22 mouse cellular contexts compared by ENCODE assay signal in the genomic region with DNA sequence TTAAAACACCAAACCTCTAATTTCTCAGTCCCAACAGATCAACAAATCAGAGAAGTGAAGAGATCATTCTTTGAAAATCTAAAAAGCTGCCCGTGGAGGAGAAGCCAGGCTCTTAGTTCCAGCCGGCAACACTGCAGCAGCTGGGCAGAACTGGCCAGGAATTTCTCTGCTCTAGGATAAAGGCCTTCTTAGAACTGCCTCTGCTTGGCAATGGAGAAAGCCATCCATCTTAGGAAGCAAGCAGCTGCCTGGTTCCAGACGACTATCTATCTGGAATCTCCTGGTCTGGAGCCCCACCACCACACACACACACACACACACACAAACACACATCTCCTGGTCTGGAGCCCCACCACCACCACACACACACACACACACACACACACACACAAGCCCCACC. TPM values are rescaled to one million over a fixed set of nuclear protein-coding genes. Genes with fewer than 3 reads are reported as not detected.
DNase-seq lines count a peak whose midpoint lies in the region; ATAC-seq and TF ChIP-seq lines count a peak whose summit lies in the region.
"Had no signal": no experiment of that assay in that cellular context is flagged by ENCODE, and none has a peak within 500 bp of the region (broad histone marks: within the 10 kb centered on the region; RNA-seq: fewer than 3 reads in every experiment).

No protein-coding gene starts in this region.

- no peak for TF ChIP-seq CTCF in lung, postnatal 0 days (IDR thresholded peaks at IDR 0.05)
- TF ChIP-seq CTCF in intestine, postnatal 0 days (IDR thresholded peaks at IDR 0.05; ENCODE audit: low read depth) = no peak

- H3K36me3 ChIP-seq in heart, embryonic 10.5 days = peaks cover 6% of the 10 kb centered on the region
- H3K36me3 ChIP-seq in lung, postnatal 0 days (ENCODE audit: insufficient read depth, low read length) = no peaks in the 10 kb centered on the region
- peaks cover 7% of the 10 kb centered on the region for H3K36me3 ChIP-seq in limb, embryonic 10.5 days
- H3K36me3 ChIP-seq in intestine, postnatal 0 days (ENCODE audit: control insufficient read depth, insufficient read depth) = no peaks in the 10 kb centered on the region
- H3K36me3 ChIP-seq: embryonic facial prominence, embryonic 12.5 days; intestine, embryonic 15.5 days had no signal

- 26% methylated on average over 3 of the region's 3 CpGs for WGBS in heart, embryonic 10.5 days
- WGBS in lung, postnatal 0 days = 39% methylated on average over 3 of the region's 3 CpGs
- 16% methylated on average over 3 of the region's 3 CpGs for WGBS in limb, embryonic 10.5 days
- 51% methylated on average over 3 of the region's 3 CpGs for WGBS in intestine, postnatal 0 days

- peak overlapping the region; percentile 75 for H3K27ac ChIP-seq in heart, embryonic 10.5 days
- H3K27ac ChIP-seq in lung, postnatal 0 days (ENCODE audit: low read length) = no peak overlapping the region
- H3K27ac ChIP-seq in limb, embryonic 10.5 days = peak overlapping the region; percentile 82
- no peak overlapping the region for H3K27ac ChIP-seq in intestine, postnatal 0 days (ENCODE audit: low read depth, low read length)
- H3K27ac ChIP-seq: intestine, embryonic 15.5 days; layer of hippocampus, adult 2 months had no signal

- no peak overlapping the region for H3K4me3 ChIP-seq in heart, embryonic 10.5 days
- H3K4me3 ChIP-seq in lung, postnatal 0 days (ENCODE audit: low read depth, low read length) = no peak overlapping the region
- no peak overlapping the region for H3K4me3 ChIP-seq in limb, embryonic 10.5 days
- no peak overlapping the region for H3K4me3 ChIP-seq in intestine, postnatal 0 days (ENCODE audit: low read depth, low read length)
- H3K4me3 ChIP-seq: embryonic facial prominence, embryonic 12.5 days; erythroblast, embryonic 14.5 days; intestine, embryonic 15.5 days; layer of hippocampus, adult 2 months had no signal

- H3K9me3 ChIP-seq in heart, embryonic 10.5 days = no peaks in the 10 kb centered on the region
- no peaks in the 10 kb centered on the region for H3K9me3 ChIP-seq in lung, postnatal 0 days (ENCODE audit: low read length)
- H3K9me3 ChIP-seq in limb, embryonic 10.5 days (replicated peaks) = no peaks in the 10 kb centered on the region
- no peaks in the 10 kb centered on the region for H3K9me3 ChIP-seq in intestine, postnatal 0 days (ENCODE audit: control insufficient read depth)
- H3K9me3 ChIP-seq: embryonic facial prominence, embryonic 12.5 days; intestine, embryonic 15.5 days had no signal

- TF ChIP-seq EP300 in lung, postnatal 0 days (IDR thresholded peaks at IDR 0.05) = no peak

- H3K4me1 ChIP-seq in heart, embryonic 10.5 days = peaks cover 96% of the 10 kb centered on the region
- H3K4me1 ChIP-seq in lung, postnatal 0 days (ENCODE audit: insufficient read depth, low read depth, low read length) = peaks cover 12% of the 10 kb centered on the region; the same call in 1 of the 2 replicates
- H3K4me1 ChIP-seq in limb, embryonic 10.5 days = peaks cover 95% of the 10 kb centered on the region
- H3K4me1 ChIP-seq in intestine, postnatal 0 days (replicated peaks; ENCODE audit: control insufficient read depth, insufficient read depth, low read length) = peaks cover 9% of the 10 kb centered on the region; the same call in 1 of the 2 replicates

- H3K27me3 ChIP-seq in heart, embryonic 10.5 days (ENCODE audit: insufficient read depth, poor library complexity, severe bottlenecking) = no peaks in the 10 kb centered on the region
- no peaks in the 10 kb centered on the region for H3K27me3 ChIP-seq in lung, postnatal 0 days (replicated peaks; ENCODE audit: insufficient read depth, low read length)
- H3K27me3 ChIP-seq in limb, embryonic 10.5 days (ENCODE audit: low read depth, poor library complexity, severe bottlenecking) = no peaks in the 10 kb centered on the region
- H3K27me3 ChIP-seq in intestine, postnatal 0 days (replicated peaks; ENCODE audit: control insufficient read depth, insufficient read depth, low read length) = no peaks in the 10 kb centered on the region
- H3K27me3 ChIP-seq: embryonic facial prominence, embryonic 12.5 days; intestine, embryonic 15.5 days had no signal

- no peak for ATAC-seq in lung, postnatal 0 days
- no peak for ATAC-seq in intestine, postnatal 0 days
- ATAC-seq in monocyte, adult 5-6 weeks (replicated peaks; ENCODE audit: insufficient number of reproducible peaks, low FRiP score, low TSS enrichment, poor library complexity, severe bottlenecking) = no peak
- ATAC-seq: forebrain, postnatal 0 days; intestine, embryonic 15.5 days; liver, postnatal 0 days; midbrain, embryonic 16.5 days had no signal

- no peak overlapping the region for H3K9ac ChIP-seq in lung, postnatal 0 days (replicated peaks; ENCODE audit: low read depth)
- no peak overlapping the region for H3K9ac ChIP-seq in intestine, postnatal 0 days (ENCODE audit: low read depth, low read length)
- H3K9ac ChIP-seq: embryonic facial prominence, embryonic 12.5 days; forebrain, postnatal 0 days; intestine, embryonic 15.5 days; liver, postnatal 0 days had no signal

- H3K4me2 ChIP-seq in lung, postnatal 0 days (replicated peaks; ENCODE audit: low read depth, low read length) = no peak overlapping the region
- H3K4me2 ChIP-seq in intestine, postnatal 0 days (replicated peaks; ENCODE audit: low read depth) = no peak overlapping the region
- H3K4me2 ChIP-seq: embryonic facial prominence, embryonic 12.5 days; intestine, embryonic 15.5 days had no signal

- DNase-seq in heart, embryonic 10.5 days (ENCODE audit: low spot score) = no peak
- no peak for DNase-seq in heart, adult 18-20 months
- peak; percentile 17 for DNase-seq in lung, postnatal 0 days (ENCODE audit: low spot score)
- no peak for DNase-seq in lung, adult 18-20 months
- peak; percentile 41 for DNase-seq in embryo, embryonic 9.5 days (ENCODE audit: extremely low spot score)
- DNase-seq in limb, embryonic 10.5 days (ENCODE audit: low spot score) = no peak
- DNase-seq: adrenal gland, adult 2 months; cerebellum, postnatal 14 days; forebrain, postnatal 0 days; heart, postnatal 4 days; kidney, postnatal 14 days; liver, postnatal 0 days; right cerebral cortex, postnatal 14 days; spleen, adult 18-20 months; thymus, postnatal 4 days had no signal

RNA-seq across cellular contexts. Expression of a gene that starts 21.7 kb away (rescaled TPM):
- polyA plus RNA-seq in heart, embryonic 10.5 days (2016; fragmentation: Nextera tagmentation; extraction: Ambion mirVana) = 59.7 and 60.2 TPM in 2 replicates
- total RNA-seq in heart, adult 18-20 months (2021) = 1 to 10 TPM; 3.7 to 4.9 TPM
- polyA plus RNA-seq in lung, postnatal 0 days (2015; fragmentation: Nextera tagmentation; extraction: Ambion mirVana) = 5.8 and 6.2 TPM in 2 replicates
- 56.8 and 62.9 TPM in 2 replicates for polyA plus RNA-seq in limb, embryonic 10.5 days (2016; fragmentation: Nextera tagmentation; extraction: Ambion mirVana)
- 5.2 and 5.4 TPM in 2 replicates for polyA plus RNA-seq in intestine, postnatal 0 days (2015; fragmentation: Nextera tagmentation; extraction: Ambion mirVana)
- 9.1 to 26.5 TPM (median 10.0 TPM) in 3 replicates for total RNA-seq in monocyte, adult 5-6 weeks (2017)

RNA-seq across cellular contexts. Expression of a gene that starts 49.2 kb away (rescaled TPM):
- polyA plus RNA-seq in heart, embryonic 10.5 days (2016; fragmentation: Nextera tagmentation; extraction: Ambion mirVana) = 70.6 and 79.7 TPM in 2 replicates
- 10 to 100 TPM; 21.3 to 29.0 TPM for total RNA-seq in heart, adult 18-20 months (2021)
- polyA plus RNA-seq in lung, postnatal 0 days (2015; fragmentation: Nextera tagmentation; extraction: Ambion mirVana) = 65.1 and 65.5 TPM in 2 replicates
- 93.2 and 95.9 TPM in 2 replicates for polyA plus RNA-seq in limb, embryonic 10.5 days (2016; fragmentation: Nextera tagmentation; extraction: Ambion mirVana)
- 26.7 and 27.4 TPM in 2 replicates for polyA plus RNA-seq in intestine, postnatal 0 days (2015; fragmentation: Nextera tagmentation; extraction: Ambion mirVana)
- total RNA-seq in monocyte, adult 5-6 weeks (2017) = 97.1 to 158 TPM (median 125 TPM) in 3 replicates

Comparison
In these comparisons a context has a peak if more than half of its experiments do, and no peak if none do; other contexts are left out.
1. DNase-seq: peak in lung, postnatal 0 days (single experiment) and embryo, embryonic 9.5 days (single experiment); none in heart, embryonic 10.5 days (single experiment), heart, adult 18-20 months (0 of 2), lung, adult 18-20 months (0 of 2) and limb, embryonic 10.5 days (single experiment).
2. H3K27ac ChIP-seq: peak in heart, embryonic 10.5 days (single experiment) and limb, embryonic 10.5 days (single experiment); none in lung, postnatal 0 days (single experiment) and intestine, postnatal 0 days (single experiment).